Mouse (Mus musculus) cerebellum, adult 2 months (tissue): ENCODE measurements around the gene Slc2a4. TPM values are rescaled to one million over a fixed set of nuclear protein-coding genes. Genes with fewer than 3 reads are reported as not detected.
A peak's percentile ranks its signal among the peaks of the same experiment; 100 is the strongest.

ENCODE experiments used
- DNase-seq, 2 experiments: peaks; one replicate each; pipeline ENCODE4 v3.0.0; 2021
- H3K27ac ChIP-seq: fragments of 200-500 bp; 2 replicates; pipeline ENCODE4 v1.5.1; 2012; ENCODE audit warnings: low read length, control low read depth, inconsistent platforms; ENCODE audit not compliant: insufficient read depth
- H3K27me3 ChIP-seq: fragments of 200-500 bp; 2 replicates; pipeline ENCODE4 v1.6.1; 2012; ENCODE audit warnings: inconsistent platforms, mild to moderate bottlenecking, low read length, moderate library complexity; ENCODE audit not compliant: control insufficient read depth, insufficient read depth
- H3K4me1 ChIP-seq: fragments of 200-500 bp; 2 replicates; pipeline ENCODE4 v1.6.1; 2011; ENCODE audit warnings: low read length; ENCODE audit not compliant: control insufficient read depth, insufficient read depth
- H3K4me3 ChIP-seq: fragments of 200-500 bp; replicated peaks from 2 replicates; pipeline ENCODE3; 2011; ENCODE audit warnings: mild to moderate bottlenecking, low read depth, low read length, control low read depth; ENCODE audit not compliant: insufficient read depth
- CTCF ChIP-seq: fragments of 200-500 bp; IDR thresholded peaks from 2 replicates; pipeline ENCODE4 v1.5.1; 2011; ENCODE audit warnings: low read depth, mild to moderate bottlenecking, control low read depth, low read length, moderate library complexity, borderline replicate concordance; ENCODE audit not compliant: insufficient read depth
- POLR2A ChIP-seq: fragments of 200-500 bp; IDR thresholded peaks from 2 replicates; pipeline ENCODE4 v1.6.1; 2011; ENCODE audit warnings: low read length, control low read depth, borderline replicate concordance; ENCODE audit not compliant: insufficient read depth
- WGBS: fragments of 180-500 bp; shearing (Covaris S2); methylation state at CpG from one replicate; pipeline ENCODE4 v1.1.7; 2018; 5-methylcytosine and 5-hydroxymethylcytosine counted together
- polyA plus RNA-seq: library from polyadenylated mRNA; depleted of rRNA; stranded (reverse); fragments of >200 nt; gene quantifications from 2 replicates; pipeline ENCODE4 v1.2.3, GENCODE M21; 2012

The Slc2a4 gene
- polyA plus RNA-seq, 1 experiment, result 5.9 TPM

GRCm38 (mm10) chr11:69937385-69937784, 10.6 kb downstream of the Slc2a4 start:
- peaks cover 4% of the 10 kb centered on the region; the same call in 1 of the 2 replicates for H3K4me1 ChIP-seq
- no peak overlapping the region for H3K4me3 ChIP-seq
- H3K27ac ChIP-seq, result no peak overlapping the region
- H3K27me3 ChIP-seq, result no peaks in the 10 kb centered on the region
- 47% methylated on average over 4 of the region's 4 CpGs for WGBS
- TF ChIP-seq POLR2A (no peak), CTCF (no peak)
- DNase-seq, result no peak

- TF ChIP-seq CTCF (no peak), POLR2A (no peak)
- DNase-seq, result no peak
- H3K4me1 ChIP-seq, result peaks cover 4% of the 10 kb centered on the region; the same call in 1 of the 2 replicates
- H3K27me3 ChIP-seq, result no peaks in the 10 kb centered on the region
- no peak overlapping the region for H3K4me3 ChIP-seq
- H3K27ac ChIP-seq, result no peak overlapping the region
- 18% methylated on average over 9 of the region's 9 CpGs for WGBS
Measured at GRCm38 (mm10) chr11:69936714-69937347, 11.2 kb downstream of the Slc2a4 start.

GRCm38 (mm10) chr11:69936156-69936555, 11.8 kb downstream of the Slc2a4 start:
- TF ChIP-seq CTCF, result no peak
- no peak for TF ChIP-seq POLR2A
- no peak for DNase-seq
- Histone ChIP-seq H3K27ac (no peak overlapping the region), H3K4me1 (peaks cover 4% of the 10 kb centered on the region; the same call in 1 of the 2 replicates), H3K27me3 (no peaks in the 10 kb centered on the region), H3K4me3 (peak overlapping the region; percentile 36)
- 1% methylated on average over 30 of the region's 30 CpGs for WGBS

GRCm38 (mm10) chr11:69935137-69935879, 12.7 kb downstream of the Slc2a4 start, which contains the start of gene Ybx2:
Ybx2 (plus strand) TSS chr11:69935796.
- WGBS, result 2% methylated on average over 62 of the region's 62 CpGs

GRCm38 (mm10) chr11:69934681-69935080, 13.3 kb downstream of the Slc2a4 start:
- 22% methylated on average over 6 of the region's 6 CpGs for WGBS
- Histone ChIP-seq H3K4me3 (no peak overlapping the region), H3K27ac (no peak overlapping the region), H3K4me1 (no peaks in the 10 kb centered on the region), H3K27me3 (no peaks in the 10 kb centered on the region)
- no peak for DNase-seq
- TF ChIP-seq CTCF, result no peak
- no peak for TF ChIP-seq POLR2A

More at GRCm38 (mm10) chr11:69935137-69935879, 12.7 kb downstream of the Slc2a4 start, which contains the start of gene Ybx2:
- TF ChIP-seq CTCF (no peak), POLR2A (no peak)
- H3K27ac ChIP-seq, result no peak within 1 kb of the TSS
- H3K4me3 ChIP-seq, result peak within 1 kb of the TSS; percentile 36
- peak; percentile 91 to 94 for DNase-seq
- no peaks in the 10 kb centered on the region for H3K4me1 ChIP-seq
- no peaks in the 10 kb centered on the region for H3K27me3 ChIP-seq

- H3K27me3 ChIP-seq, result no peaks in the 10 kb centered on the region
- under 1% methylated on average over 18 of the region's 18 CpGs for WGBS
- no peak overlapping the region for H3K27ac ChIP-seq
- no peak for TF ChIP-seq POLR2A
- TF ChIP-seq CTCF, result peak; percentile 81
- H3K4me3 ChIP-seq, result no peak overlapping the region
- H3K4me1 ChIP-seq, result no peaks in the 10 kb centered on the region
- DNase-seq, result peak; percentile 81 to 91
Measured at GRCm38 (mm10) chr11:69934169-69934568, 13.8 kb downstream of the Slc2a4 start.

GRCm38 (mm10) chr11:69933066-69933465, 14.9 kb downstream of the Slc2a4 start:
- Histone ChIP-seq H3K4me3 (no peak overlapping the region), H3K27ac (no peak overlapping the region), H3K27me3 (no peaks in the 10 kb centered on the region), H3K4me1 (no peaks in the 10 kb centered on the region)
- DNase-seq, result no peak
- TF ChIP-seq POLR2A, result no peak
- no peak for TF ChIP-seq CTCF
- 72% methylated on average over 4 of the region's 4 CpGs for WGBS

- 46% methylated on average over 3 of the region's 3 CpGs for WGBS
- H3K27ac ChIP-seq, result no peak overlapping the region
- no peak for DNase-seq
- H3K27me3 ChIP-seq, result no peaks in the 10 kb centered on the region
- no peaks in the 10 kb centered on the region for H3K4me1 ChIP-seq
- peak; percentile 31; the same call in 1 of the 2 replicates for TF ChIP-seq CTCF
- no peak for TF ChIP-seq POLR2A
- H3K4me3 ChIP-seq, result no peak overlapping the region
Measured at GRCm38 (mm10) chr11:69932254-69932653, 15.7 kb downstream of the Slc2a4 start.
